Mouse (Mus musculus) neural tube, postnatal 0 days (tissue): ENCODE measurements around the gene 1700001J03Rik. TPM values are rescaled to one million over a fixed set of nuclear protein-coding genes. Genes with fewer than 3 reads are reported as not detected.

Source experiments
- polyA plus RNA-seq: library from polyadenylated mRNA; unstranded; fragments of >200 nt; fragmentation: Nextera tagmentation; extraction: Ambion mirVana; gene quantifications from 2 replicates; pipeline ENCODE4 v1.2.1, GENCODE M21; 2015

Gene 1700001J03Rik
- polyA plus RNA-seq = not detected in 2 replicates

DNA sequence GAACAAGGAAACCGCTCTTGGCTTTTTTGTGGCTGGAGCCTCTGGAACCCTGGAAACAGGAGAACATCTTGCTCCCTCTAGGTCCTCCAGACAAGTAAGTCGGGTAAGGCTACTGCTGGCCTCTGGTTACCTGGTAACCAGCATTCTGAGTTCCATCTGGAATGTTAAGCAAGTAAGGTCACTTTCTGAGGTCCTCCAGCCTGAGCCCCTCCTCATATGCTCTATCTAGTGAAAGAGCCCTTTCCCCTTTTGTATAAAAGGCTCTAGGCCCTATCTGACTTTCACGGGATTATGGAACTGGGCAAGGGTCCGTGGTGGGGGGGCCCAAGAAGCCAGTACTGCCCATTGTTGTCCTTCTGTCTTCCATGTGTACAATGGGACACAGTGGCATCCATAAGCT lies at the start of gene 1700001J03Rik:
Gene 1700001J03Rik (minus strand): TSS at position 101 of the 400 bp plus-strand sequence.

GRCm38 (mm10) chr5:146230864-146231654 lies 46.0 kb upstream of the 1700001J03Rik start, which contains the start of gene Cdk8:
Gene Cdk8 (plus strand): TSS chr5:146231230.

GRCm38 (mm10) chr5:146220879-146221714 lies 36.0 kb upstream of the 1700001J03Rik start, which contains the start of gene Rnf6:
Gene Rnf6 (minus strand): TSS chr5:146221555.

GRCm38 (mm10) chr5:146170621-146171020 lies 14.5 kb downstream of the 1700001J03Rik start, which contains the start of gene Gm6309:
Gene Gm6309 (minus strand): TSS chr5:146170721.

GRCm38 (mm10) chr5:146160439-146160838 lies 24.7 kb downstream of the 1700001J03Rik start, which contains the start of gene Gm5565:
Gene Gm5565 (minus strand): TSS chr5:146160539.

Other genes starting within 250 kb of the 1700001J03Rik start
- not detected in 2 replicates for gene Cyp3a25, start 175.7 kb downstream of the 1700001J03Rik start, polyA plus RNA-seq
- gene Cyp3a59, start 106.0 kb downstream of the 1700001J03Rik start, polyA plus RNA-seq = not detected in 2 replicates
- gene Gm5565, start 24.8 kb downstream of the 1700001J03Rik start, polyA plus RNA-seq = not detected in 2 replicates
- not detected in 2 replicates for gene Gm6309, start 14.6 kb downstream of the 1700001J03Rik start, polyA plus RNA-seq
- gene Rnf6, start 36.3 kb upstream of the 1700001J03Rik start, polyA plus RNA-seq = 22.1 and 23.5 TPM in 2 replicates
- gene Cdk8, start 45.9 kb upstream of the 1700001J03Rik start, polyA plus RNA-seq = 17.6 and 18.1 TPM in 2 replicates
- gene Wasf3, start 199.7 kb upstream of the 1700001J03Rik start, polyA plus RNA-seq = 20.2 and 21.5 TPM in 2 replicates